Mouse (Mus musculus): ENCODE measurements around the gene Emid1.
"Not testable (repeated sequence)": the region's sequence is repeated elsewhere in the genome, so short reads cannot be mapped to it uniquely, and the experiment has no call there.

Gene Emid1

DNA sequence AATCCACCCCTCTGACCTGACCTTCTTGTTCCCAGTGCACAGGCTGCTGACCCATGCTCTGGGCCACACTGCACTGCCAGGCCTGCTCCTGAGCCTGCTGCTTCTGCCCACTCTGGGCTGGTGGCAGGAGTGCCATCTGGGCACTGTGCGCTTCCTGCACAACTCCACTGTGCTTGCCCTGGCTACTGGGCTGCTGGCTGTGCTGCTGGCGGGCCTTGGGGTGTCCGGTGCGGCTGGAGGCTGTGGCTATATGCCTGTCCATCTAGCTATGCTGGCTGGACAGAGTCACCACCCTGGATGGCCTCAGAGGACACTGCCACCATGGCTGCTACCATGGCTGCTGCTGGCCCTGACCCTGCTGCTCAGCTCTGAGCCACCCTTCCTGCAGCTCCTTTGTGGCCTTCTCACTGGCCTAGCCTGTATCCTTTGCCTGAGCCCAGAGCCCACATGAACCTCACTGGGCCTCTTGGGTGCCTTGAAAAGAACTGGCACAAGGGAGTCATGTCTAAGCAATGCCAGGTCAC, 48.0 kb downstream of the Emid1 start:
- DNase-seq (ENCODE audit: low read depth), result no peak

DNA sequence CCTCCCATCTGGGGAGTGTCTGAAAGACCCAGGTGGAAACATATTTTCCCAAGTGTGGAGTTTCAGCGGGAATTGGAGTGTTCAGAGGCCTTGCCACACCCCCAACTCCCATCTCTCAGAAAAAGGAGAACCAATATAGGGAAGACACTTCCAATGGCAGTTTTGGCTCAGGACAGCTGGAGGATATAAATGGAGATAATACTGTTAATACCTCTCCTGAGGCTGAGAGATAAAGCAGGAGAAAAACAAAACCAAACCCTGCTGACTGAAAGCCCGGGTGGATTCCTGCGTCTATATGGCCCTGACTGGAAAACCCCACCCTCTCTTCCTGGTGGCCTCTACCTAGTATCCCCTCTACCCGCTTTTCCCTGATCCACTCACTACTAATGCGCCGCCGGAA, 49.7 kb downstream of the Emid1 start:
- DNase-seq (ENCODE audit: low read depth), result no peak

DNA sequence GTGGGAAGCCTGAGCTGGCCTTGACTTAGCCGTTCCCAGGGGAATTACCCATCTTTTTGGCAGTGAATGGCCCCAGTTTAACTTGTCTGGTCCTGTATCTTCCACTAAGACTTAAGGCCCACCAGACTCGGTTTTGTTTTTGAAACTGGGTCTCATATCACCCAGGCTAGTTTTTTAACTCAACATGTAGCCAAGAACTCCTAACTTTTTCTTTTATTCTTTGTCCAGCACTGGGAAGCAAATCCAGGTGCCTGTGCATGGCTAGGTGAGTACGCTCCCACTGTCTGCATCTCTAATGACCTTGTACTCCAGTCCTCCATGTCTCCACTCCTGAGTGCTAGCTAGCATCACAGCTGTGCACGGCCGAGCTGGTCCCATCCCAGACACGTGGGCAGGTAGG, 50.4 kb downstream of the Emid1 start:
- no peak for DNase-seq (ENCODE audit: low read depth)

DNA sequence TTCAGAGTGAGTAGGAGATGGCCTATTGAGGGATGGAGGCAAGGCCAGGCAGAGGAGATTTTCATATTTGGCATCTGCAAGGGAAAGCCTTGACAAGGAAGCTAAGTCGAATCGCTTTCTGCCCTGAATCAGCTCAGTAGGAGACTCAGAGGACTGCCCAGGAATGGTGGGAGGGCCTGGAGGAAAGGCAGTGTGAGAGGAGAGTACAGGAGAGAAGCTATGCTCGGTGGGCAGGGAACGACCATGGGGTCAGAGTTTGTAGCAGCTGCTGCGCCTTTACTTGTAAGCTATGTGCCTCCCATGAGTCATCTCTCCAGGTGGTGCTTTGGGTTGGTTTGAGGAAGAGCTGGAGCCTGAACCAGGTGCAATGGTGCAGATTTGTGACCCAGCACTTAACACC, 51.3 kb downstream of the Emid1 start:
- DNase-seq (ENCODE audit: low read depth), result no peak

DNA sequence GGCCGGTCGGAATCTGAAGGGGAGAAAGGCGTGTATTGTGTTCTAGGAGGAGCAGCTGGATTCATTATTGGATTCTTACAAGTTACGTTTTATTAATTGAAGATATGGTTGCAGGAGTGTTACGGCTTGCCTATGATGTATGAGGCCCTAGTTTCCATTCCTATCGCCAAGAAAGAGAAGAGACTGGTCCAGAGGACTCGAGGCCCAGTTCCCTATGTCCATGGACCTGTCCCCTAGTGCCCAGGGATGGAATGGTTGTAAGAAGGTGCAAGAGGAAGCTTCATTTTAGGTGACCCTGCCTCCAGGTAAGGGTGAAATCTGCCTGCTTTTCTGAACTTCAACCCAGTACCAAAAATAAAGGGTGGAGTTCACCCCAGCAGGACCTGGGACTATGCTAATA, 51.8 kb downstream of the Emid1 start:
- no peak for DNase-seq (ENCODE audit: low read depth)

DNA sequence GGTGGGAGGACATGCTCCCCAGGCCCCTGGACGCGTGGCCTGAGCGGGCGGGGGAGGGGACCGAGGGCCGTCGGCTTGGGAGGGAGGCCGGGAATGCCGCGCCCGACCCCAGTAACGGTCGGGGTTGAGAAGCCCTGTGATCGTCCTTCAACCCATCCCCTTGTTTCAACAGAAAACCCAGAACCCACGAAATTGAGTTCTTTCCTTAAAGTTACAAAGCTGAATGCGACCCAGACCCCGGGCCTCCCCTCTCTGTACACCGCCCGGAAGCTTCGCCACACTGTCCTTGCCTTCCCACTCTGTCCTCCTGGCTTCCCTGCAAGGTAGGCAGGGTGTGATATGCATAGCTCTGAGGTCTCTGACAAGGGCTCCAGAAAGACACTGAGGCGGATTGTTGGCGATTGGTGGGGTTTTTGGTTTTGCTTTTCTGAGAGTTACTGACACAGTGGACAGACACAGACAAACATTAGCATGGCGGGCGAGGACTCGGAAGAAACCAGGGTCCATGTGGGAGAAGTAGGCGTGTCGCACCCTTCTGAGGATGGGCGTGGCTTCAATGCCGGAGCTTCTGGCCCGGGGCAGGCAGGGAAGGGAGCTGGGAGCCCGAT, 52.4 kb downstream of the Emid1 start:
- peak; percentile 75 for DNase-seq (ENCODE audit: low read depth)

DNA sequence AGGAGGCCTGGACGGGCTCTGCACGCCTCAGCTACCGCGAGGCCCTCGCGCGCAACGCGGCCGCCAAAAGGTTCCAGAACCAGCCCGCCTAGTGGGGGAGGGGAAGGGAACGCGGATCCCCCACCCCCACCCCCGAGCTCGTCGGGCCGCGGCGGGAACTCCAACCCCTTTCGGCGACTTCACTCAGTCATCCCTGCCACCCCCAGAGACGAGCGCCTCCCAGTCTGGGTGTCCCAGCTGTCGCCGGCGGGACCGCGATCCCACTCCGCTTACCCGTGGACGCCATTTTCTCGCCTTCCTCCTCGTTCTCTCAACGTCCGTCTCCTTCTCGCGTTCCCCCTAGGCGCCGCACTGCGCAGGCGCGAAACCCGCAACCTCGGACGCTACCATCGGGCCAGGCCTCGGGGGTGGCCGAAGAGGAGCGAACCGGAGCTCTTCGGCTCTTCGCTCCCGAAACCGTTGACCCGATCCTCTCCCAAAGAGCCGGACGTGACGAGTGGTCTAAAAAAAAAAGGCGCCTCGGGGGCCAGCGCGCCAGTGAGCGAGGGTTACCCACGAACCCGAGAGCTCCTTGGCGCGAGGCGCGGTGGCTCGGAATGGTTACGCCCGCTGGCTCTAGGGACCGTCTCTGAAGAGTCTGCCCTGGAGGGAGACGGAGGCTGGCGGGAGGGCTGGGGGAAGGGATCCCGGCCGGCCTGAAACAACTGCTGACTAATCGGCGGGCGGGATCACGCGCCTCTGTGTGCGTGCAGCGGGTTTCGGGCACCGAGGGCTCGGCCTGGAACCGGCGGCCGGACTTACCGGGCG, 53.1 kb downstream of the Emid1 start, which contains the start of the genes Rhbdd3 and Ewsr1:
Rhbdd3 (plus strand) TSS at position 191 of the 807 bp plus-strand sequence.
Ewsr1 (minus strand) TSS at position 531 of the 807 bp plus-strand sequence.
- peak; percentile 100 for DNase-seq (ENCODE audit: low read depth)

DNA sequence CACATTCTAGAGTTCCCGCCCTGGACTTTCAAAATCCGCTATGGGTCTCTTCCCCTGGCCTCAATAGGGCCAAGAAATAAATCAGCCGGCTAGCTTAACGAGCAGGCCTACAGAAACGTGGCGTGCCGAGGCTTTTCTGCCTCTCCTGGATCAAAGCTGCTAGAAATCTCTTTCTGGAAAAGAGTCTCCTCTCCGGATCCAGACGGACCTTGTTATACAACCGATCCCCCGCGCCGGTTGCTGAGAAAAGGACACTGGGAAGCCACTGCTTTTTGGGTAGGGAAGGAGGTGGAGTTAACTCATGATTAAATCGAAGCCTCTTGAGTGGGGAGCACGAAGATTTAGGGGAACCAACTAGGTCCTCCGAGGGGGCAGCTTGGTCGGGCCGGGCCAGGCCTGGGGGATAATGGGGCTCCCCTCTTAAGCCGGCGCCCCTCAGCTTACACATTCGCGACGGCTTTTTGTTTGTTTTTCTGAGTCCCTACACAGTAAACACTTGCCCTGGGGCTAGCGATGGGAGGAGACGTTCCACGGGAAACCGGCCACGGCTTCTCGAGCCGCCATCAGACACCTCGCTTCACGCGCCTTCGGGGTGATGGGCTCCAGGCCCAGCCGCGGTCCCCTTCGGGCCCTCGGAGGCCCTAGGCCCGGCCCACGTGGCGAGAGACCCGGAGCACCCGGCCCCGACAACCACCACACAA, 53.9 kb downstream of the Emid1 start:
- no peak for DNase-seq (ENCODE audit: low read depth)

DNA sequence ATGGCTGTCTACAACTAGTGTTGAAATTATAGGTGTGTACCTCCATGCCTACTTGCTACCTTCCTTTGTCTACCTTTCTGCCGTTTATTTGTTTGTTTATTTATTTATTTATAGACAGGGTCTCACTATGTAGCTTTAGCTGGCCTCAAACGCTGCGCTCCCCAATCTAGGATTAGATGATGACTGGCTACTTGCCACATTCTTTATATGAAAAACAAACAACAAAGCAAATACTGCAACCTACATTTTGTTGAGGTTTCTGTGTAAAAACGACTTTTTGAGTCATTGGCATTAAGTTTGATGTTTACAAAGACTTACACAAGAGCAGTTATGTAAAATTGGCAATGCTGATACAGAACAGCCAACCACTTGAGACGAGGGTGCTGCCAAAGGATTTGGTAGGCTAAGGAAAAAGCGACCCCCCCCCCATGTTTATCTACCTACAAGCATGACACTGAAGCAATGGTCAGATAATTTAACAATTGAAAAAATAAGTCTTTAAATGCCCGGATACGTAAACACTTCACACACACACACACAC, 55.5 kb downstream of the Emid1 start:
- DNase-seq (ENCODE audit: low read depth), result no peak

DNA sequence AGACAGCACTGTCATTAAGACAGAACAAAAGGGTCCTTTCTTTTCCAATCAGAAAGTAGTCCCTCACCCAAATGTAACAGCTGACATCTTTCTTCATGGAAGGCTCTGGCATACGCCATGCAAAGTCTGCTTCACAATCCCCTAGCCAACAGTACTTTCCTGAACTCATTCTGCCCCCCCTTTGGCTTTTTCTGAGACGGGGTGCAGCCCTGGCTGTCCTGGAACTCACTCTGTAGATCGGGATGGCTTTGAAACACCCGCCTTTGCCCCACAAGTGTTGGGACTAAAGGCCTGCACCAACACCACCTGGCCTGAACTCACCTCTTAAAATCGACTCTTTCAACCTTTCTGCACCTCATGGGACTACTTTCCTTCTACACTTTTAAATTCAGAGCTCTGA, 56.2 kb downstream of the Emid1 start:
- DNase-seq (ENCODE audit: low read depth), result no peak

DNA sequence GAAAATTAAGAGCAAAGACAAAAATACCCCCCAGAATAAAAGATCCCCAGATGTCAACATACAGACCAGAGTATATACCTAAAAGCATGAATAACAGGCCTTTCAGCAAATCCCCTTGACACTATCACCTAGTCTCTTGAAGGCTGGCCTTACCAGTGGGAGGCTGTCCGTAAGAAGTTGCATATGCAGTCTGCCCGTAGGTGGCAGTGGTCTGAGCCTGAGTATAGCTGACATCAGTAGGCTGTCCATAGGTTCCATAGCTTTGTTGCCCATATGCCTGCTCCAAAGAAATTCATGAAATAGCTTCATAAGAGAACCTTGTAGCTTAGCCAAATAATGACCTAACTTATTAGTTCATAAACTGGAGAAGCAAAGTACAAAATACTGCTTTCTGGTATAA, 60.4 kb downstream of the Emid1 start:
- DNase-seq (ENCODE audit: low read depth), result no peak

DNA sequence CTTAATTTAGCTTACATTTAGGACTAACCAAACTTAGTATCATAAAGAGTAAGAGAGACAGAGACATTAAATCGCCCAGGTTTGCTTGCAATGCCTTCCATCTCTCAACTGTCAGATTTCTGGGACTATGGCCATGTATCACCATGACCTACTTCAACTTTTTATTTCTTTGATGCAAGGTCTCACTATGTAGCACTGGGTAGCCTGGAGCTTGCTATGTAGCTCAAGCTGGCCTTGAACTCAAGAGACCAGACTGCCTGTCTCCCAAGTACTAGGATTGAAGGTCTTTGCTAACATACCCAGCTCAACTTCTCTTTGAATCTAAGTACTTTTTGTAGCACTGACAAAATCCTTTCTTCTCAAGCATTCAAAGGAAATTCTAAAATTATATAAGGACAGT, 62.9 kb downstream of the Emid1 start:
- DNase-seq (ENCODE audit: low read depth), result no peak

DNA sequence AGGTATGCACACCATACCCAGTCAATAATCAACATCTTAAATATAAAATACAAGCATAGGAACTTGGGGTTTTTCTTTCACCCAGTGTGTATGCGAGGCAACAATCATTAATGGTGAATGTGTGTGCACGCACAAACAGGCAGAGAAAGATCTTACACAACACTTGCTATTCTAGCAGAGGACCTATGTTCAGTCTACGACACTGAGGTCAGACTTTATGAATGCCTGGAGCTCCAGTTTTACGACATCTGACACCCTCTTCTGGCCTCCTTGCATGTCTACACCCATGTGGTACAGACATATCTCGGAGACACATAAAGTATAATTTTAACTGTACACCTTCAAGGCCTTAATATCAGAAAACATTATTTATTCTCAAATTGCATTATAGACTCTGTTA, 75.2 kb downstream of the Emid1 start:
- DNase-seq (ENCODE audit: low read depth), result not testable (repeated sequence)

DNA sequence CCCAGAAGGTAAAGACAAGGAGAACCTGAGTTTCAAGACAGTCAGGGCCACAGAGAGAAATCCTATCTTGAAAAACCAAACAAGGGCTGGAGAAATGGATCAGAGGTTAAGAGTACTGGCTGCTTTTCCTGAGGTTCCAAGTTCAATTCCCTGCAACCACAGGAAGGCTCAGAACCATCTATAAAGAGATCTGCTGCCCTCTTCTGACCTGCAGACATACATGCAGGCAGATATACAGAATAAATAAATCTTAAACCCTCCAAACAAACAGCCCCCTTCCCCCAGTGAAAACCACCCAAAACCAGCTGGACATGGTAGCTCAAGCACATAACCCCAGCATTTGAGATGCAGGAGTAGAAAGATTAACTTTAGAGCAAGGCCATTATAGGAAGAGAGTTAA, 76.3 kb downstream of the Emid1 start:
- DNase-seq (ENCODE audit: low read depth), result no peak

DNA sequence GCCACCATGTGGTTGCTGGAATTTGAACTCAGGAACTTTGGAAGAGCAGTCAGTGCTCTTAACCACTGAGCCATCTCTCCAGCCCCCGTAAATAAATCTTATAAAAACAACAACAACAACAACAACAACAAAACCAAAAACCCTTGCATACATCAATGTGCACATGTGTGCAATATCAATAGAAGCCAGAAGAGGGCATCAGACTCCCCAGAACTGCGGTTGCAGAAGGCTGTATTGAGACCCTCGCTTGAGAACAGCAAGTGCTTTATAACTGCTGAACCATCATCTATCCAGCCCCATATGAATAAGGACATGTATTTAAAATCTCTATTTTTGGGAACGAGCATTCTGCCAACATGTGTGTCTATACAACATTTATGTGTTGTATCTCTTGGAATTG, 77.2 kb downstream of the Emid1 start:
- DNase-seq (ENCODE audit: low read depth), result peak; percentile 56

DNA sequence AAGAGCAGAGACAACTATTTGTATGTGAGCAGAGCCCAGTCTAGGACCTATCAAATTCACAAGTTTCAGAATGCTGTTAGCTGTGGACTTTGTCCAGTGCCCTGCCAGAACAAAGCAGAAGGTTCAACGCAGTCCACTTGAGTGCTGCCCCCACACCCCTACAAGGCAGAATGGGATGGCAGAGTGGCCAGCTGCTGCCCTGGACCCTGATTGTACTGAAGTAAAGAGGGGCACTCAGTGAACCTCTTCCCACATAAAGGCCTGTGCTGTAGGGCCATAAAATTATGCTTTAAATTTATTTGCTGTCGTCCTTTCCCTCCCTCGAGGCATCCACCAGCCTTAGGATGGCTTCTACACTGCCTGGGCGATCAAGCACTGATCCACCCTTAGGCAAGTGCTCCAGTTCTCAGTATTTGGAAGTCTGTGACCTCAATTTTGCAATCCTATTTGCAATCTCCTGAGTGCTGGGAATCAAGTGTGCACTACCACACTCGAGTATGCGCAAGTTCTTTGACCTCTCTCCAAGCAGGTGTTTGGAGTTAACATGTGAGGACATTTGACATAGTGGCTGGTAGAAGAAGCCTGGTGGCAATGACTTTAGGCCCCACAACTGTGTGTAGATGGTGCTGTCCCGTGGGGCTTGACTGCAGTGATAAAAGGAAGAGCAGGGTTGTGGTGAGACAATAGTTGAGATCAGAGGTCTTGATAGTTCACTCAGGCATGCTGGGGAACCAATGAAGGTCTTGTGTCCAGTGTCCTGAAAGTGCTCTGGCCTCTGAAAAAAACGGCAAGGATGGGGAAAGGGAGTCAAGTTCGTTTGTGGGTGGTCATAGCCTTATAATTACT, 83.7 kb downstream of the Emid1 start:
- DNase-seq (ENCODE audit: low read depth), result no peak

DNA sequence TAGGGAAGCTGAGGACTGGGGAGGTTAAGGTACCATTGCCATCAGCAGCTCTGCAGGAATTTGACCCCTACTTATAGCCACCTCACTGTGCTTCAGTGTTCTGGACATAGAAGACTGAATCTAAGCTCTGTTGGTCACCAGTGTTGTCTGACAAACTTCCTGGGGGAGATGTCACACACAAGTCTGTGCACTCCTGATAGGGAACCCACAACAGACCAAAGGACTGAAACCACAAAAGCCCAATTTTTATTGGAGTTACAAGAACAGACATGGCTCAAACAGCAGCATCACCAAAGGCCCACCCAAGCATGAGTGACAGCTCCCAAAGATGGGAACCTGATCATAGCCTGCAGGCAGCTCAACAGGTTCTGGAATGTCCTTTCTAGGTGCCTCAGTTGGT, 85.0 kb downstream of the Emid1 start:
- DNase-seq (ENCODE audit: low read depth), result no peak

DNA sequence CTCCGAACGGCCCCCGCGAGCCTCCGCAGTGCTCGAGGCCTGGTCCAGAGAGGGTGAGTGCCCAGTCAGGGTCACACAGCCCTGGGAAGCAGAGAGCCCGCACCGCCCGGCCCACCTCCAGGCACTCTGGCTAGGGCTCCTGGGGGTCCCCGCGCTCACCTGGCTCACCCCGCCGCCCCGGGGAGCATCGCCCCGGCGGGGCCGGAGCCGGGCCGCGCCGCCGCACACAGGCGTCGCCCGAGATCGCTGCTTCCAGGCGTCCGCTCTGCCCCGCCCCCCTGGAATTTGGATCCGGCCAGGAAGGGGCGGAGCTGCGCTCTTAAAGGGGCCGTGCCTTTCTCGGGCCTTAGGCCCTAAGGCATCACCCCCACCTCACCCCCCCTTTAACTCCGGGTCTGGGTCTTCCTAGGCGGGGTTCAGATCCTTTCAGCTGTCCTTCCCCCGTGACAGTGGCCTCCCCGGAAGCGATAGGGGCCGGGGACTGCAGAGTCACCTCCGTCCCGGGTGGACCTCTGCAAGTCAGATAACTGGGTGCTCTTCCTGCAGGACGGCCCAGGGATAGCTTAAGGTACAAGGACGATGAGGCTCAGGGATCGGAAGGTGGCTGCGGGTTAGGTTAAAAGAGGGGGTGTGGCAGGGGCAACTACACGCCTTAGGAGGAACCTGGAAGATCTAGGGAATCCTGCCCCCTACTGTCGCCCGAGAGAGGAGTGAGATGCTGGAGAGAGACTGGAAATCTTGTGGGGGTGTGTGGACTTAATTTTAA, 86.8 kb downstream of the Emid1 start, which contains the start of gene Gas2l1:
Gas2l1 (minus strand) TSS at position 272 of the 766 bp plus-strand sequence.
- DNase-seq (ENCODE audit: low read depth), result peak; percentile 63

DNA sequence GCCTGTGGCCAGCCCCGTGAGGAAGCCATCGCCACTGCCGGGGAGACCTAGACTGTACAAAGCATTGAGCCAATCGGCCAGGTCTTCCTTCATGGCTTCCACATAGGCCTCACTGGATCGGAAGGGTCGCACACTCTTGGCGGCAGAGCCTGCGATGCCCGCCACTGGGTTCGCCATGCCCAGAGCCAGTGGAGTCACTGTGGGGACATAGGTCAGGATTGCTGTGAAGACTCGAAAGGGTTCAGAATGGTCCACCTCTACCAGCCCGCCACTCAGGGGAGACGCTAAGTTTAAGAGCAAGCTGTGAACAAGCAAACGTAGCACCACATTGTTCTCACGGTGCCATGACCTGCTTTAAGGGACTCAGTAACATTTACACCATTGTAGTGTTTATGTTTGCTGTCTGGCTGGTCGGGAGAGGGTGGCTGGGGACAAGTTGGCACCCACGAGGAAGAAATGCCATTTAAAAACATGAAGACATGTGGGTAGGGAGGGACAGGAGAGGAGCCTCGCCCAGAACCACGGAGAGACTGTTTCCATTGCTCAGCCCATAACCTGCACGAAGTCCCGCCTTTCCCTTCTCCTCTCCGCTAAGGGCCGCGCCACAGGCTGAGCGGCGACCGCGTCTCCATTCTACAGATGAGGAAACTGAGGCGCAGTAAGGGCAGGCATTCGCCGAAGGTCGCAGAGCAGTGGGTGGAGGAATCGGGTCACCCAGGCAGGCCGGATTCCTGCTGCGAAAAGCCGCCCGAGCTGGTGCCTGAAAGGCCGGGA, 87.6 kb downstream of the Emid1 start:
- DNase-seq (ENCODE audit: low read depth), result peak; percentile 51
